Mouse (Mus musculus) embryonic facial prominence, embryonic 13.5 days (tissue): ENCODE measurements at regions not wholly inside any gene's neighbourhood (a gene's known extent, or its start where the extent isn't known, plus 50 kb on each side); places are given as distances from the start of the nearest gene placed in this dataset.

Source experiments
- ATAC-seq: fragments of 200-750 bp; cut with Nextera tagmentation; 2 replicates; pipeline ENCODE4 v1.8.0; 2017; ENCODE audit warnings: low read depth; ENCODE audit not compliant: insufficient number of reproducible peaks, insufficient read depth, low FRiP score, low TSS enrichment
- H3K27ac ChIP-seq: fragments of 300-500 bp; sonication (generic); 2 replicates; pipeline ENCODE4 v1.5.1; 2015; ENCODE audit warnings: moderate library complexity, mild to moderate bottlenecking, inconsistent platforms
- H3K27me3 ChIP-seq: fragments of 300-500 bp; sonication (generic); 2 replicates; pipeline ENCODE4 v1.6.1; 2015; ENCODE audit warnings: mild to moderate bottlenecking, inconsistent platforms
- H3K36me3 ChIP-seq: fragments of 300-500 bp; sonication (generic); 2 replicates; pipeline ENCODE4 v1.6.1; 2015; ENCODE audit warnings: mild to moderate bottlenecking, inconsistent platforms
- H3K4me1 ChIP-seq: fragments of 300-500 bp; sonication (generic); 2 replicates; pipeline ENCODE4 v1.6.1; 2015; ENCODE audit warnings: inconsistent platforms
- H3K4me2 ChIP-seq: fragments of 300-500 bp; sonication (generic); 2 replicates; pipeline ENCODE4 v1.6.1; 2015; ENCODE audit warnings: moderate library complexity, mild to moderate bottlenecking, inconsistent platforms
- H3K4me3 ChIP-seq: fragments of 300-500 bp; sonication (generic); 2 replicates; pipeline ENCODE4 v1.5.1; 2015; ENCODE audit warnings: mild to moderate bottlenecking, inconsistent platforms
- H3K9ac ChIP-seq: fragments of 300-500 bp; sonication (generic); 2 replicates; pipeline ENCODE4 v1.6.1; 2015; ENCODE audit warnings: mild to moderate bottlenecking, inconsistent platforms
- H3K9me3 ChIP-seq: fragments of 300-500 bp; sonication (generic); 2 replicates; pipeline ENCODE4 v1.6.1; 2016; ENCODE audit warnings: inconsistent platforms
- WGBS: fragments of 180-500 bp; shearing (Covaris S2); methylation state at CpG from one replicate; pipeline ENCODE4 v1.1.7; 2015; ENCODE audit warnings: mixed read lengths; 5-methylcytosine and 5-hydroxymethylcytosine counted together

DNA sequence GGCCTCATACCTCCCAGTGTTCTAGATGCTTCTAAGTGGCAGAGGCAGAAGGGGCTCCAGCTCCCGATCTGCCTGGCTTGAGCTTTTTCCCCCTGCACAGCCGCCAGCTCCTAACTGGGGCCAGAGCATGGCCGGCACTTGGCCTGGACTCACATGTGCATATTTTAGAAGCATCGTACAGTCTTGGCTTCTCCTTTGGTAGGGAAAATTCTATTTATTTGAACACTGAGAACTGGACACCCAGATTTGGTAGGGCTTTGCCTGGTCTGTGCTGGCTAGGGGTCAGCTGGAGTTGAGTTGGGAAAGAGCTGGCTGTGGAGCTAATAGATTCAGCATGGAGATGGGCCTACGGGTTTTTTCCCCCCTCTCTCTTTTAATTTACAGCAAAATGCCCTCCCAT, 282.9 kb upstream of the Auts2 start:
- Histone ChIP-seq H3K4me1 (peaks cover 13% of the 10 kb centered on the region), H3K4me3 (no peak overlapping the region), H3K27ac (no peak overlapping the region), H3K9me3 (no peaks in the 10 kb centered on the region), H3K4me2 (no peak overlapping the region), H3K27me3 (peaks cover 4% of the 10 kb centered on the region; the same call in 1 of the 2 replicates), H3K9ac (no peak overlapping the region), H3K36me3 (no peaks in the 10 kb centered on the region)
- WGBS, result 82% methylated on average over 5 of the region's 5 CpGs
- no peak for ATAC-seq

- Histone ChIP-seq H3K4me2 (no peak overlapping the region), H3K27me3 (no peaks in the 10 kb centered on the region), H3K27ac (no peak overlapping the region), H3K4me3 (no peak overlapping the region), H3K4me1 (peaks cover 4% of the 10 kb centered on the region; the same call in 1 of the 2 replicates), H3K9ac (no peak overlapping the region), H3K36me3 (no peaks in the 10 kb centered on the region), H3K9me3 (no peaks in the 10 kb centered on the region)
- WGBS, result 81% methylated on average over 9 of the region's 9 CpGs
- ATAC-seq, result no peak
Measured at GRCm38 (mm10) chr5:132817665-132818064, 274.5 kb upstream of the Auts2 start.

GRCm38 (mm10) chr5:132809181-132809580, 266.0 kb upstream of the Auts2 start:
- no peak for ATAC-seq
- H3K4me1 ChIP-seq, result no peaks in the 10 kb centered on the region
- H3K4me2 ChIP-seq, result no peak overlapping the region
- H3K9ac ChIP-seq, result no peak overlapping the region
- H3K27me3 ChIP-seq, result no peaks in the 10 kb centered on the region
- peaks cover 4% of the 10 kb centered on the region; the same call in 1 of the 2 replicates for H3K9me3 ChIP-seq
- H3K36me3 ChIP-seq, result no peaks in the 10 kb centered on the region
- no peak overlapping the region for H3K27ac ChIP-seq
- no peak overlapping the region for H3K4me3 ChIP-seq
- 67% methylated on average over 4 of the region's 4 CpGs for WGBS

- H3K36me3 ChIP-seq, result no peaks in the 10 kb centered on the region
- H3K9me3 ChIP-seq, result no peaks in the 10 kb centered on the region
- H3K27ac ChIP-seq, result no peak overlapping the region
- H3K27me3 ChIP-seq, result no peaks in the 10 kb centered on the region; the same call in 1 of the 2 replicates
- no peak for ATAC-seq
- H3K4me1 ChIP-seq, result peaks cover 5% of the 10 kb centered on the region; the same call in 1 of the 2 replicates
- H3K9ac ChIP-seq, result no peak overlapping the region
- H3K4me3 ChIP-seq, result no peak overlapping the region
- WGBS, result 68% methylated on average over 1 of the region's 1 CpGs
- no peak overlapping the region for H3K4me2 ChIP-seq
Measured at GRCm38 (mm10) chr5:132796061-132796460, 252.9 kb upstream of the Auts2 start.

DNA sequence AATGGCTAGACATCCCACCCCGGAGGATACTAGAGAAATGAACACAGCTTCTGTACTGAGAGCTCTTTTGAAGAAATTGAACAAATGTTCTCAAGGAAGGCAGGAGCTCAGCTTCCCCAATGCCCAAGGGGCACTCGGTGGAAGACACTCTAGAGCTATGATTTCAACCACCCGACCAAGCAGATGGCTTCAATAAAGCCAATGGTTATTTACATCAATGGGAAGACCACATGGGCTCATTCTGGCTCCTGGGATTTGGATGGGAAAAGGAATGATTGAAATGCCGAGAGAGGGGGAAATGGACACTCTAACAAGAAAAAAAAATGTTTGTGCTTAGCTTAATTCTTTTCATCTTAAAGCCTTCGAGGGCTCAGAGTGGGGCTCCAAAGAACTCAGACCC, 249.3 kb upstream of the Auts2 start:
- H3K27me3 ChIP-seq, result no peaks in the 10 kb centered on the region; the same call in 1 of the 2 replicates
- H3K9me3 ChIP-seq, result peaks cover 5% of the 10 kb centered on the region; the same call in 1 of the 2 replicates
- H3K4me2 ChIP-seq, result no peak overlapping the region
- no peak overlapping the region for H3K27ac ChIP-seq
- ATAC-seq, result no peak
- no peak overlapping the region for H3K9ac ChIP-seq
- no peak overlapping the region for H3K4me3 ChIP-seq
- H3K4me1 ChIP-seq, result peaks cover 5% of the 10 kb centered on the region; the same call in 1 of the 2 replicates
- WGBS, result 22% methylated on average over 5 of the region's 5 CpGs
- no peaks in the 10 kb centered on the region for H3K36me3 ChIP-seq

DNA sequence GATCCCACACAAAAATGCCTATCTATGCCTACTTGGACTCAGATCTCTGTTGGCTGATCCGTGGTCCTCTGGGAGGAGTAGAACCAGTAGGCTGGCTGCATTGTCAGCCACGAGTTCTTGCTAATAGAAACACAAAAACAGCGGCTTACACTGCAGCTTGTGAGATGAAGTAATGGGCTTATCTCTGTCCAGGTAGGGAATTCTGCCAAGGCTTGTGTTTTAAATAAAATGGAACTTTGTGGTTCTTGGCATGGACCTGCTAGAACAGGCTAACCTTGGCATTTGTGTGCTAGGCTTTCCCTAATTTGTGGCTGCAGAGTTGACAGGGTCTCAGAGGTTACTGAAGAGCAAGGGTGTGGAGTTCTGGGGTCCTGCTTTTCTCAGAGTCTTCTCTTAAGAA, 242.1 kb upstream of the Auts2 start:
- Histone ChIP-seq H3K27ac (no peak overlapping the region), H3K4me1 (peaks cover 16% of the 10 kb centered on the region), H3K36me3 (no peaks in the 10 kb centered on the region), H3K9me3 (peaks cover 5% of the 10 kb centered on the region; the same call in 1 of the 2 replicates), H3K4me2 (no peak overlapping the region), H3K27me3 (no peaks in the 10 kb centered on the region), H3K9ac (no peak overlapping the region), H3K4me3 (no peak overlapping the region)
- 63% methylated on average over 3 of the region's 3 CpGs for WGBS
- ATAC-seq, result no peak

GRCm38 (mm10) chr5:132784791-132785190, 241.6 kb upstream of the Auts2 start:
- Histone ChIP-seq H3K36me3 (no peaks in the 10 kb centered on the region), H3K4me1 (peaks cover 16% of the 10 kb centered on the region), H3K27me3 (no peaks in the 10 kb centered on the region), H3K4me2 (no peak overlapping the region), H3K27ac (no peak overlapping the region), H3K9ac (no peak overlapping the region), H3K4me3 (no peak overlapping the region), H3K9me3 (peaks cover 5% of the 10 kb centered on the region; the same call in 1 of the 2 replicates)
- ATAC-seq, result no peak
- WGBS, result 54% methylated on average over 4 of the region's 4 CpGs

GRCm38 (mm10) chr5:132774141-132774680, 231.1 kb upstream of the Auts2 start:
- WGBS, result 74% methylated on average over 1 of the region's 1 CpGs
- Histone ChIP-seq H3K4me2 (no peak overlapping the region), H3K4me3 (no peak overlapping the region), H3K27me3 (no peaks in the 10 kb centered on the region), H3K9ac (no peak overlapping the region), H3K27ac (no peak overlapping the region), H3K9me3 (no peaks in the 10 kb centered on the region), H3K4me1 (no peaks in the 10 kb centered on the region), H3K36me3 (no peaks in the 10 kb centered on the region)
- no peak for ATAC-seq

DNA sequence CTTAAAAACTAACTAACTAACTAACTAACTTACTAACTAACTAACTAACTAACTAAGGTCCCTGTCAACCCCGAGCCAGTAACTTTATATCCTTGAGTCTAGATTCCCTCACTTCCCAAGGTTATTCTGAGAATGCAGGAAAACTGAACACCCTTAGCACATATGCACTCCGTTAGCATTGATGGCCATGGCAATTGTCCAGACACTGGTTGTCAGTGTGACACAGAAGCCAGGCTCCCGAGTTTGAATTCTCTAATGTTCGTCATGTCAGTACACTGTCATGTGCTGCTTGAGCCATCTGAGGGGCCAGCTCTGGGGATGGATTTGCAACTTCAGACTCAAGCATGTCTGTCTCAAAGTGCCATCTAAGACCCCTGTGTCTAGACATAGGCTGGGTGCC, 217.3 kb upstream of the Auts2 start:
- Histone ChIP-seq H3K9ac (no peak overlapping the region), H3K27ac (no peak overlapping the region), H3K4me1 (no peaks in the 10 kb centered on the region), H3K36me3 (no peaks in the 10 kb centered on the region), H3K9me3 (no peaks in the 10 kb centered on the region), H3K4me3 (no peak overlapping the region), H3K4me2 (no peak overlapping the region), H3K27me3 (no peaks in the 10 kb centered on the region)
- no peak for ATAC-seq
- 42% methylated on average over 4 of the region's 4 CpGs for WGBS

DNA sequence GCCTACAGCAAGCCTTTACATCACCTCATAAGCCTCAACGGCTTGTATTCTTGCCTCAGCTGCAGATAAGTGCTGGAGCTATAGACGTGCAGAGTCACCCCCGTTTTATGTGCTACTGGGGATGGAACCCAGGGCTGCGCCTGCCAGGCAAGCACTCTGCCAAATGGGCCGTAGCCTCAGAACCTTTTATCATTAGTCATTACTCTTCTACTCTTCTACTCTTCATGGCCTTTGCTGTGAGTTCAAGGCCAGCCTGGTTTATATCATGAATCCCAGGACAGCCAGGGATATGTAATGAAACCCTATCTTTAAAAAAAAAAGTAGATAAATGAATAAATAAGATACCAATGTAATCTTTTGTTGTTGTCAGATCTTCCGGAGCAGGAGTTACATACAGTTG, 216.6 kb upstream of the Auts2 start:
- Histone ChIP-seq H3K9me3 (no peaks in the 10 kb centered on the region), H3K4me1 (no peaks in the 10 kb centered on the region), H3K27me3 (no peaks in the 10 kb centered on the region), H3K27ac (no peak overlapping the region), H3K4me2 (no peak overlapping the region), H3K4me3 (no peak overlapping the region), H3K36me3 (no peaks in the 10 kb centered on the region), H3K9ac (no peak overlapping the region)
- 87% methylated on average over 6 of the region's 6 CpGs for WGBS
- no peak for ATAC-seq

GRCm38 (mm10) chr5:132758941-132759340, 215.8 kb upstream of the Auts2 start:
- Histone ChIP-seq H3K4me2 (no peak overlapping the region), H3K27ac (no peak overlapping the region), H3K36me3 (no peaks in the 10 kb centered on the region), H3K4me1 (no peaks in the 10 kb centered on the region), H3K27me3 (no peaks in the 10 kb centered on the region), H3K4me3 (no peak overlapping the region), H3K9ac (no peak overlapping the region), H3K9me3 (no peaks in the 10 kb centered on the region)
- ATAC-seq, result no peak
- 80% methylated on average over 10 of the region's 10 CpGs for WGBS

DNA sequence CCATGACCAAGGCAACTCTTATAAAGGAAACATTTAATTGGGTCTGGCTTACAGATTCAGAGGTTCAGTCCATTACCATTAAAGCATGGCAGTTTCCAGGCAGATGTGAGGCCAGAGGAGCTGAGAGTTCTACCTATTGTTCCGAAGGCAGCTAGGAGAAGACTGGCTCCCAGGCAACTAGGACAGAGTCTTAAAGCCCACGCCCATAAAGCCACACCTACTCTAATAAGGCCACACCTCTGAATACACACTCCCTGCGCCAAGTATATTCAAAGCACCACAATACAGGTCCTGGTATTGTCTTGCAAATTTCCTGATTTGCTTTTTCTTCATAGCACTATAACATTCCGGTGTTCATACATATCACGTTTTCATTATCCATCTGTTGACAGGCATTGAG, 194.8 kb upstream of the Auts2 start:
- H3K9me3 ChIP-seq, result no peaks in the 10 kb centered on the region
- no peaks in the 10 kb centered on the region for H3K36me3 ChIP-seq
- 83% methylated on average over 5 of the region's 5 CpGs for WGBS
- no peaks in the 10 kb centered on the region for H3K27me3 ChIP-seq
- ATAC-seq, result no peak
- H3K9ac ChIP-seq, result no peak overlapping the region
- no peak overlapping the region for H3K4me2 ChIP-seq
- H3K4me3 ChIP-seq, result no peak overlapping the region
- no peak overlapping the region for H3K27ac ChIP-seq
- H3K4me1 ChIP-seq, result 0 out of 2 replicates have a peak, but pooled peaks cover 8% of the 10 kb centered on the region
